Mouse (Mus musculus): ENCODE data around the gene Actr10.
A peak's percentile ranks its signal among the peaks of the same experiment; 100 is the strongest.

DNA sequence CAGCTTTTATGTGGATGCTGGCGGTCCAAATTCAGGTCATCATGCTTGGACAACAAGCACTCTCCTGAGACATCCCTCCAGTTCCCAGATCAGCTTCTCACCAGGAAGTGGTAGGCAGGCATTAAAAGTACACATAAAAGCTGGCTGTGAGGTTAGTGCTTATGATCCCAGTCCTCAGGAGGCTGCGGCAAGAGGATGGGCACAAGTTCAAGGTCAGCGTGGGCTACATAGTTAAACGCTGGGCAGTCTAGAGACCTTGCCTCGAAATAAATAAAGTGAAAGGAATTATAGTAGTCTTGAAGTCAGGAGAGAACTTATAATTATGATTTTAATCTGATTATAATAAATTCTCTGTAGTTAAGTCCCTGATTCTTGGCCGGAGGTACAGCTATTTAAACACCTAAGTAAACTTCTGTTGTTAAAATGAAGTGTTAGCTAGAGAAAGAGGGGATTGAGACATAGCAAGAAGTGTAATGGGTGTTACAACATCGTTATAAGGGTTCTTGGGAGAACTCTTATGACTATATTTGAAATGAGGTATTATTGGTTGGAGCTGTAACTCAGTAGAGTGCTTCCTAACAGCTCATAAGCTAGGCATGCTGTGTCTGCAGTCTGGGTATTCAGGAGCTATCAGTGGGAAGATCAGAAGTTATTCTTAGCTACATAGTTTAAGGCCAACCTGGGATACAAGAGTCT lies 47.3 kb downstream of the Actr10 start:
- TF ChIP-seq EP300 (IDR thresholded peaks at IDR 0.05) = peak; percentile 70
- TF ChIP-seq CTCF (IDR thresholded peaks at IDR 0.05) = no peak

Measured in lung, postnatal 0 days (tissue).